Comparison of ENCODE assay signal across 16 mouse cellular contexts in genomic region chr12:77788273-77788672, GRCm38 (mm10).
DNase-seq lines count a peak whose midpoint lies in the region; ATAC-seq lines count a peak whose summit lies in the region.
"Had no signal": no experiment of that assay in that cellular context is flagged by ENCODE, and none has a peak within 500 bp of the region (broad histone marks: within the 10 kb centered on the region; RNA-seq: fewer than 3 reads in every experiment).

No protein-coding gene starts in this region.

- peak; percentile 81 for ATAC-seq in frontal cortex, adult (ENCODE audit: low TSS enrichment)
- peak; percentile 54 for ATAC-seq in activated CD4-positive, CD25-positive, alpha-beta regulatory T cell, adult 4 months
- ATAC-seq in megakaryocyte progenitor cell, adult 5-6 weeks (replicated peaks; ENCODE audit: poor library complexity), result peak; percentile 26; the same call in 1 of the 2 replicates

- no peak for DNase-seq in frontal cortex, postnatal 25 days (ENCODE audit: low spot score in 2 of 2)
- peak; percentile 87 for DNase-seq in 416B (ENCODE audit: low read depth)
- DNase-seq in left cerebral cortex, adult 18-20 months (ENCODE audit: low spot score in 2 of 2), result no peak
- DNase-seq in gastrocnemius, postnatal 4 days (ENCODE audit: low spot score in 2 of 2), result no peak
- no peak for DNase-seq in adrenal gland, adult 8-10 months
- DNase-seq: cerebellum, adult 18-20 months; cerebellum, postnatal 36 days; gastrocnemius, postnatal 10 days; heart, adult 18-20 months; heart, postnatal 4 days; kidney, postnatal 4 days; layer of hippocampus, adult 9-11 months; lung, postnatal 4 days had no signal

Comparison
In these comparisons a context has a peak if more than half of its experiments do, and no peak if none do; other contexts are left out.
1. ATAC-seq: peak in every context shown above with its lines; median percentile 81 in frontal cortex, adult; 54 in activated CD4-positive, CD25-positive, alpha-beta regulatory T cell, adult 4 months; 26 in megakaryocyte progenitor cell, adult 5-6 weeks.